Mouse (Mus musculus) midbrain, embryonic 13.5 days (tissue): ENCODE data around the gene Zscan22. TPM values are rescaled to one million over a fixed set of nuclear protein-coding genes. Genes with fewer than 3 reads are reported as not detected.
"Not testable (repeated sequence)": the region's sequence is repeated elsewhere in the genome, so short reads cannot be mapped to it uniquely, and the experiment has no call there.

Experiments used
- ATAC-seq: fragments of 200-750 bp; cut with Nextera tagmentation; 2 replicates; pipeline ENCODE4 v1.8.0; 2017; ENCODE audit warnings: mild to moderate bottlenecking, moderate TSS enrichment, moderate library complexity
- H3K27ac ChIP-seq: fragments of 300-500 bp; sonication (generic); 2 replicates; pipeline ENCODE4 v1.5.1; 2015; ENCODE audit warnings: inconsistent platforms, mild to moderate bottlenecking, moderate library complexity
- H3K27me3 ChIP-seq: fragments of 300-500 bp; sonication (generic); 2 replicates; pipeline ENCODE4 v1.6.1; 2015; ENCODE audit warnings: mild to moderate bottlenecking, inconsistent platforms
- H3K36me3 ChIP-seq: fragments of 300-500 bp; sonication (generic); 2 replicates; pipeline ENCODE4 v1.6.1; 2015; ENCODE audit warnings: mild to moderate bottlenecking, inconsistent platforms
- H3K4me1 ChIP-seq: fragments of 300-500 bp; sonication (generic); replicated peaks from 2 replicates; pipeline ENCODE4 v1.6.1; 2015; ENCODE audit warnings: inconsistent platforms
- H3K4me2 ChIP-seq: fragments of 300-500 bp; sonication (generic); replicated peaks from 2 replicates; pipeline ENCODE4 v1.6.1; 2015; ENCODE audit warnings: moderate library complexity, mild to moderate bottlenecking, inconsistent platforms
- H3K4me3 ChIP-seq: fragments of 300-500 bp; sonication (generic); replicated peaks from 2 replicates; pipeline ENCODE4 v1.5.1; 2015; ENCODE audit warnings: mild to moderate bottlenecking, inconsistent platforms
- H3K9ac ChIP-seq: fragments of 300-500 bp; sonication (generic); replicated peaks from 2 replicates; pipeline ENCODE4 v1.6.1; 2015; ENCODE audit warnings: mild to moderate bottlenecking, inconsistent platforms
- H3K9me3 ChIP-seq: fragments of 300-500 bp; sonication (generic); 2 replicates; pipeline ENCODE4 v1.6.1; 2016; ENCODE audit warnings: mild to moderate bottlenecking, inconsistent platforms
- WGBS: fragments of 180-500 bp; shearing (Covaris S2); methylation state at CpG from one replicate; pipeline ENCODE4 v1.1.7; 2015; 5-methylcytosine and 5-hydroxymethylcytosine counted together
- polyA plus RNA-seq: library from polyadenylated mRNA; unstranded; fragments of >200 nt; fragmentation: Nextera tagmentation; extraction: Ambion mirVana; gene quantifications from 2 replicates; pipeline ENCODE4 v1.2.1, GENCODE M21; 2015

The Zscan22 gene
- polyA plus RNA-seq: 10.4 and 10.5 TPM in 2 replicates

- Histone ChIP-seq H3K9me3 (no peaks in the 10 kb centered on the region), H3K36me3 (no peaks in the 10 kb centered on the region), H3K27me3 (no peaks in the 10 kb centered on the region), H3K27ac (no peak within 1 kb of the TSS; the same call in 1 of the 2 replicates), H3K4me3 (peak within 1 kb of the TSS; percentile 66), H3K9ac (peak within 1 kb of the TSS; percentile 62), H3K4me1 (peaks cover 9% of the 10 kb centered on the region), H3K4me2 (peak within 1 kb of the TSS; percentile 55)
- peak; percentile 99 for ATAC-seq
- 7% methylated on average over 36 of the region's 36 CpGs for WGBS
These were observed at the start of gene Zscan22 for GRCm38 (mm10) chr7:12897655-12898410. Gene Zscan22, plus strand, starts transcription at chr7:12897815.

- no peak for ATAC-seq
- H3K36me3 ChIP-seq: no peaks in the 10 kb centered on the region
- H3K27ac ChIP-seq: no peak overlapping the region
- H3K9me3 ChIP-seq: peaks cover 1% of the 10 kb centered on the region; the same call in 1 of the 2 replicates
- no peaks in the 10 kb centered on the region for H3K27me3 ChIP-seq
- no peak overlapping the region for H3K9ac ChIP-seq
- H3K4me2 ChIP-seq: no peak overlapping the region
- WGBS: 30% methylated on average over 3 of the region's 3 CpGs
- no peaks in the 10 kb centered on the region for H3K4me1 ChIP-seq
- no peak overlapping the region for H3K4me3 ChIP-seq
These were observed 23.3 kb upstream of the Zscan22 start for GRCm38 (mm10) chr7:12874301-12874700.

- peaks cover 17% of the 10 kb centered on the region for H3K4me1 ChIP-seq
- no peak overlapping the region for H3K9ac ChIP-seq
- H3K27ac ChIP-seq: no peak overlapping the region
- H3K4me2 ChIP-seq: peak overlapping the region; percentile 73
- no peaks in the 10 kb centered on the region for H3K27me3 ChIP-seq
- no peaks in the 10 kb centered on the region for H3K9me3 ChIP-seq
- peaks cover 14% of the 10 kb centered on the region for H3K36me3 ChIP-seq
- no peak overlapping the region for H3K4me3 ChIP-seq
- ATAC-seq: no peak; the same call in 1 of the 2 replicates
These were observed 17.6 kb upstream of the Zscan22 start for GRCm38 (mm10) chr7:12880036-12880435.

- Histone ChIP-seq H3K4me2 (peak overlapping the region; percentile 73), H3K4me1 (peaks cover 17% of the 10 kb centered on the region), H3K4me3 (peak overlapping the region; percentile 71), H3K9ac (peak overlapping the region; percentile 84), H3K27ac (peak overlapping the region; percentile 54; the same call in 1 of the 2 replicates), H3K36me3 (peaks cover 18% of the 10 kb centered on the region)
- 39% methylated on average over 8 of the region's 8 CpGs for WGBS
- H3K9me3 ChIP-seq, H3K27me3 ChIP-seq: not testable (repeated sequence)
- ATAC-seq: peak; percentile 57
These were observed 17.1 kb upstream of the Zscan22 start for GRCm38 (mm10) chr7:12880497-12880896.

- H3K4me3 ChIP-seq: peak within 1 kb of the TSS; percentile 71
- ATAC-seq: peak; percentile 99
- 1% methylated on average over 35 of the region's 35 CpGs for WGBS
- peaks cover 17% of the 10 kb centered on the region for H3K4me1 ChIP-seq
- H3K9me3 ChIP-seq: no peaks in the 10 kb centered on the region
- peaks cover 24% of the 10 kb centered on the region for H3K36me3 ChIP-seq
- peak within 1 kb of the TSS; percentile 84 for H3K9ac ChIP-seq
- H3K4me2 ChIP-seq: peak within 1 kb of the TSS; percentile 73
- peak within 1 kb of the TSS; percentile 54; the same call in 1 of the 2 replicates for H3K27ac ChIP-seq
- H3K27me3 ChIP-seq: no peaks in the 10 kb centered on the region
These were observed 16.5 kb upstream of the Zscan22 start, which contains the start of gene Zfp128 for GRCm38 (mm10) chr7:12880911-12881660. Gene Zfp128, plus strand, starts transcription at chr7:12881177.

- H3K4me1 ChIP-seq: peaks cover 14% of the 10 kb centered on the region
- H3K36me3 ChIP-seq: peaks cover 74% of the 10 kb centered on the region
- no peaks in the 10 kb centered on the region for H3K9me3 ChIP-seq
- no peak overlapping the region for H3K4me2 ChIP-seq
- H3K9ac ChIP-seq: 0 out of 2 replicates have a peak overlapping the region, but pooled peaks have one; percentile 8
- WGBS: 91% methylated on average over 12 of the region's 12 CpGs
- H3K4me3 ChIP-seq: no peak overlapping the region
- no peaks in the 10 kb centered on the region for H3K27me3 ChIP-seq
- no peak overlapping the region for H3K27ac ChIP-seq
- no peak for ATAC-seq
These were observed 10.9 kb upstream of the Zscan22 start for GRCm38 (mm10) chr7:12886563-12887266.

GRCm38 (mm10) chr7:12887585-12887984 lies 10.0 kb upstream of the Zscan22 start:
- H3K9me3 ChIP-seq: no peaks in the 10 kb centered on the region
- no peak for ATAC-seq
- peaks cover 82% of the 10 kb centered on the region for H3K36me3 ChIP-seq
- WGBS: 96% methylated on average over 5 of the region's 5 CpGs
- peaks cover 5% of the 10 kb centered on the region for H3K4me1 ChIP-seq
- no peak overlapping the region for H3K4me2 ChIP-seq
- no peak overlapping the region for H3K4me3 ChIP-seq
- no peak overlapping the region for H3K9ac ChIP-seq
- no peak overlapping the region for H3K27ac ChIP-seq
- H3K27me3 ChIP-seq: no peaks in the 10 kb centered on the region

- Histone ChIP-seq H3K9ac (no peak overlapping the region), H3K4me1 (no peaks in the 10 kb centered on the region), H3K4me2 (no peak overlapping the region), H3K4me3 (no peak overlapping the region), H3K9me3 (no peaks in the 10 kb centered on the region), H3K27ac (no peak overlapping the region), H3K36me3 (peaks cover 60% of the 10 kb centered on the region), H3K27me3 (no peaks in the 10 kb centered on the region)
- no peak for ATAC-seq
- WGBS: 93% methylated on average over 14 of the region's 14 CpGs
These were observed 6.7 kb upstream of the Zscan22 start for GRCm38 (mm10) chr7:12890928-12891327.

- Histone ChIP-seq H3K36me3 (peaks cover 56% of the 10 kb centered on the region), H3K4me3 (no peak overlapping the region), H3K27me3 (no peaks in the 10 kb centered on the region), H3K4me2 (no peak overlapping the region), H3K9ac (no peak overlapping the region), H3K9me3 (no peaks in the 10 kb centered on the region), H3K27ac (no peak overlapping the region), H3K4me1 (no peaks in the 10 kb centered on the region)
- 77% methylated on average over 1 of the region's 1 CpGs for WGBS
- ATAC-seq: no peak
These were observed 6.3 kb upstream of the Zscan22 start for GRCm38 (mm10) chr7:12891334-12891733.

- Histone ChIP-seq H3K4me1 (peaks cover 9% of the 10 kb centered on the region), H3K27me3 (no peaks in the 10 kb centered on the region), H3K9ac (no peak overlapping the region), H3K36me3 (peaks cover 32% of the 10 kb centered on the region), H3K27ac (no peak overlapping the region), H3K4me2 (no peak overlapping the region), H3K9me3 (no peaks in the 10 kb centered on the region), H3K4me3 (no peak overlapping the region)
- ATAC-seq: no peak
- WGBS: 97% methylated on average over 5 of the region's 5 CpGs
These were observed 3.9 kb downstream of the Zscan22 start for GRCm38 (mm10) chr7:12901517-12901916.

GRCm38 (mm10) chr7:12903623-12904022 lies 6.0 kb downstream of the Zscan22 start:
- Histone ChIP-seq H3K4me2 (no peak overlapping the region), H3K4me3 (no peak overlapping the region), H3K27me3 (no peaks in the 10 kb centered on the region), H3K36me3 (peaks cover 53% of the 10 kb centered on the region), H3K9ac (no peak overlapping the region), H3K4me1 (peaks cover 4% of the 10 kb centered on the region), H3K9me3 (no peaks in the 10 kb centered on the region), H3K27ac (no peak overlapping the region)
- 62% methylated on average over 10 of the region's 10 CpGs for WGBS
- ATAC-seq: no peak
